Mouse (Mus musculus) lung, postnatal 14 days (tissue): ENCODE data around the gene 5730596B20Rik.

Experiments used
- DNase-seq: peaks from one replicate; pipeline ENCODE4 v3.0.0; 2021

5730596B20Rik gene

GRCm38 (mm10) chr6:52176391-52176790, 907 bp upstream of the 5730596B20Rik start:
- DNase-seq, result no peak

- no peak for DNase-seq
These were observed 508 bp downstream of the 5730596B20Rik start for GRCm38 (mm10) chr6:52177806-52178205.

- no peak for DNase-seq
These were observed 1.8 kb downstream of the 5730596B20Rik start for GRCm38 (mm10) chr6:52178918-52179665.

GRCm38 (mm10) chr6:52179690-52180089, 2.4 kb downstream of the 5730596B20Rik start:
- DNase-seq, result no peak

- DNase-seq, result no peak
These were observed 3.0 kb downstream of the 5730596B20Rik start for GRCm38 (mm10) chr6:52180213-52180710.

GRCm38 (mm10) chr6:52180726-52181125, 3.4 kb downstream of the 5730596B20Rik start:
- no peak for DNase-seq

- no peak for DNase-seq
These were observed 4.7 kb downstream of the 5730596B20Rik start for GRCm38 (mm10) chr6:52182030-52182429.

- no peak for DNase-seq
These were observed 5.5 kb downstream of the 5730596B20Rik start for GRCm38 (mm10) chr6:52182793-52183192.

- no peak for DNase-seq
These were observed 6.2 kb downstream of the 5730596B20Rik start for GRCm38 (mm10) chr6:52183311-52184080.

GRCm38 (mm10) chr6:52184668-52185067, 7.4 kb downstream of the 5730596B20Rik start:
- DNase-seq, result no peak

GRCm38 (mm10) chr6:52185222-52185621, 7.9 kb downstream of the 5730596B20Rik start:
- no peak for DNase-seq

- DNase-seq, result no peak
These were observed 8.5 kb downstream of the 5730596B20Rik start for GRCm38 (mm10) chr6:52185834-52186233.

GRCm38 (mm10) chr6:52186500-52186899, 9.2 kb downstream of the 5730596B20Rik start:
- no peak for DNase-seq

- DNase-seq, result no peak
These were observed 11.9 kb downstream of the 5730596B20Rik start for GRCm38 (mm10) chr6:52189172-52189591.

GRCm38 (mm10) chr6:52189909-52190308, 12.6 kb downstream of the 5730596B20Rik start:
- DNase-seq, result no peak

- no peak for DNase-seq
These were observed 13.1 kb downstream of the 5730596B20Rik start for GRCm38 (mm10) chr6:52190410-52190809.

- DNase-seq, result no peak
These were observed 13.9 kb downstream of the 5730596B20Rik start, which contains the start of gene Hoxa4 for GRCm38 (mm10) chr6:52190906-52191810. Gene Hoxa4 (minus strand): TSS chr6:52191753.

GRCm38 (mm10) chr6:52191860-52192550, 14.7 kb downstream of the 5730596B20Rik start:
- peak; percentile 91 for DNase-seq

- no peak for DNase-seq
These were observed 17.4 kb downstream of the 5730596B20Rik start for GRCm38 (mm10) chr6:52194690-52195089.

- no peak for DNase-seq
These were observed 19.5 kb downstream of the 5730596B20Rik start for GRCm38 (mm10) chr6:52196811-52197210.

GRCm38 (mm10) chr6:52197271-52197670, 20.0 kb downstream of the 5730596B20Rik start:
- peak; percentile 69 for DNase-seq
